ENCODE assay signal across 8 mouse cellular contexts in genomic region chr8:34689049-34689824, GRCm38 (mm10).
DNase-seq lines count a peak whose midpoint lies in the region; ATAC-seq and TF ChIP-seq lines count a peak whose summit lies in the region.

No protein-coding gene starts in this region.

- peak overlapping the region; percentile 28 for H3K4me2 ChIP-seq in hindbrain, embryonic 11.5 days (replicated peaks; ENCODE audit: low read depth, low read length)

- H3K9ac ChIP-seq in heart, adult 2 months (ENCODE audit: low read depth, low read length), result no peak overlapping the region
- H3K9ac ChIP-seq in hindbrain, embryonic 11.5 days (ENCODE audit: low read depth, low read length), result no peak overlapping the region

- TF ChIP-seq EP300 in heart, adult 2 months (IDR thresholded peaks at IDR 0.05; ENCODE audit: insufficient read depth, low read depth, low read length), result no peak

- H3K27ac ChIP-seq in heart, embryonic 10.5 days, result no peak overlapping the region; the same call in 1 of the 2 replicates
- no peak overlapping the region for H3K27ac ChIP-seq in heart, adult 2 months
- no peak overlapping the region; the same call in 1 of the 2 replicates for H3K27ac ChIP-seq in hindbrain, embryonic 11.5 days (ENCODE audit: low read depth, low read length)
- peak overlapping the region; percentile 72 for H3K27ac ChIP-seq in macrophage

- peak; percentile 51 for ATAC-seq in CD4-positive, CD25-positive, alpha-beta regulatory T cell, adult 4 months
- ATAC-seq in hindbrain, embryonic 11.5 days (ENCODE audit: low FRiP score), result peak; percentile 58; the same call in 1 of the 2 replicates

- WGBS in heart, embryonic 10.5 days, result 21% methylated on average over 33 of the region's 33 CpGs
- WGBS in heart, adult 2 months, result 29% methylated on average over 33 of the region's 33 CpGs
- 15% methylated on average over 33 of the region's 33 CpGs for WGBS in hindbrain, embryonic 11.5 days
- 16% methylated on average over 33 of the region's 33 CpGs for WGBS in macrophage (ENCODE audit: missing documents)

- no peaks in the 10 kb centered on the region for H3K36me3 ChIP-seq in heart, embryonic 10.5 days
- H3K36me3 ChIP-seq in heart, adult 2 months (ENCODE audit: control insufficient read depth, insufficient read depth, low read length), result no peaks in the 10 kb centered on the region
- no peaks in the 10 kb centered on the region for H3K36me3 ChIP-seq in hindbrain, embryonic 11.5 days (ENCODE audit: control insufficient read depth, insufficient read depth, low read length)
- no peaks in the 10 kb centered on the region for H3K36me3 ChIP-seq in macrophage (ENCODE audit: inconsistent target)

- peaks cover 23% of the 10 kb centered on the region for H3K27me3 ChIP-seq in heart, embryonic 10.5 days (ENCODE audit: insufficient read depth, poor library complexity, severe bottlenecking)
- peaks cover 2% of the 10 kb centered on the region for H3K27me3 ChIP-seq in heart, adult 2 months (ENCODE audit: control insufficient read depth, insufficient read depth, low read length)
- H3K27me3 ChIP-seq in hindbrain, embryonic 11.5 days (ENCODE audit: control insufficient read depth, insufficient read depth, low read length), result peaks cover 2% of the 10 kb centered on the region; the same call in 1 of the 2 replicates

- no peak for TF ChIP-seq POLR2A in heart, adult 2 months (IDR thresholded peaks at IDR 0.05; ENCODE audit: insufficient read depth, low read depth, low read length)

- peak overlapping the region; percentile 51 for H3K4me3 ChIP-seq in heart, embryonic 10.5 days
- H3K4me3 ChIP-seq in heart, adult 2 months, result no peak overlapping the region
- 0 out of 2 replicates have a peak overlapping the region, but pooled peaks have one; percentile 13 for H3K4me3 ChIP-seq in hindbrain, embryonic 11.5 days (ENCODE audit: low read depth, low read length)
- H3K4me3 ChIP-seq in macrophage (ENCODE audit: inconsistent target), result peak overlapping the region; percentile 57

- no peak for DNase-seq in heart, embryonic 10.5 days (ENCODE audit: low spot score)
- no peak for DNase-seq in heart, adult 2 months
- peak; percentile 39 for DNase-seq in hindbrain, embryonic 11.5 days (ENCODE audit: low spot score)
- DNase-seq in adrenal gland, postnatal 14 days, result no peak
- DNase-seq in right cerebral cortex, postnatal 4 days, result no peak
- no peak for DNase-seq in urinary bladder, postnatal 10 days (ENCODE audit: low spot score)

- H3K9me3 ChIP-seq in heart, embryonic 10.5 days, result no peaks in the 10 kb centered on the region
- no peaks in the 10 kb centered on the region for H3K9me3 ChIP-seq in hindbrain, embryonic 11.5 days (ENCODE audit: control insufficient read depth, low read length)

- intact Hi-C loops in heart, adult 2 months (cut with DNase I), result no loop called here

- H3K4me1 ChIP-seq in heart, embryonic 10.5 days, result peaks cover 13% of the 10 kb centered on the region; the same call in 1 of the 2 replicates
- no peaks in the 10 kb centered on the region for H3K4me1 ChIP-seq in heart, adult 2 months (ENCODE audit: control insufficient read depth, insufficient read depth, low read length)
- 0 out of 2 replicates have a peak, but pooled peaks cover 2% of the 10 kb centered on the region for H3K4me1 ChIP-seq in hindbrain, embryonic 11.5 days (replicated peaks; ENCODE audit: control insufficient read depth, insufficient read depth, low read length)

- H3K79me2 ChIP-seq in heart, adult 2 months (replicated peaks; ENCODE audit: control insufficient read depth, insufficient read depth, low read length), result no peaks in the 10 kb centered on the region
- no peaks in the 10 kb centered on the region for H3K79me2 ChIP-seq in macrophage (ENCODE audit: inconsistent target)

- no peak for TF ChIP-seq CTCF in heart, adult 2 months (IDR thresholded peaks at IDR 0.05)
